Mouse (Mus musculus) ES-E14 (cell line): Measurements from ENCODE around the gene Chrnb4. TPM values are rescaled to one million over a fixed set of nuclear protein-coding genes. Genes with fewer than 3 reads are reported as not detected.

Experiments
- DNase-seq: peaks from one replicate; pipeline ENCODE4 v3.0.0-alpha.2; 2013; ENCODE audit warnings: low read depth, low spot score
- H3K27ac ChIP-seq: 2 replicates; pipeline ENCODE4 v1.5.1; 2012; ENCODE audit warnings: low read depth, mild to moderate bottlenecking, low read length, moderate library complexity, mixed read lengths; ENCODE audit not compliant: poor library complexity, insufficient read depth, severe bottlenecking
- H3K36me3 ChIP-seq: 2 replicates; pipeline ENCODE4 v1.6.1; 2012; ENCODE audit warnings: mild to moderate bottlenecking, low read length, moderate library complexity, mixed read lengths; ENCODE audit not compliant: control insufficient read depth, poor library complexity, insufficient read depth, severe bottlenecking
- H3K4me1 ChIP-seq, 2 experiments: fragments of 150-350 bp in 1 of 2; sonication (generic) in 1 of 2; 2 replicates each; pipeline ENCODE4 v1.6.1; 2012; ENCODE audit warnings: low read length in 2 of 2, mild to moderate bottlenecking in 1 of 2, mixed read lengths in 1 of 2; ENCODE audit not compliant: control insufficient read depth in 2 of 2, insufficient read depth in 2 of 2, poor library complexity in 1 of 2
- H3K4me3 ChIP-seq, 2 experiments: fragments of 150-350 bp in 1 of 2; sonication (generic) in 1 of 2; 2 replicates each; pipeline ENCODE4 v1.5.1; 2012; ENCODE audit warnings: low read length in 2 of 2, low read depth in 1 of 2, mild to moderate bottlenecking in 1 of 2, mixed read lengths in 1 of 2; ENCODE audit not compliant: insufficient read depth in 1 of 2, poor library complexity in 1 of 2, severe bottlenecking in 1 of 2
- H3K9ac ChIP-seq: 2 replicates; pipeline ENCODE4 v1.6.1; 2012; ENCODE audit warnings: low read depth, mild to moderate bottlenecking, low read length, mixed read lengths; ENCODE audit not compliant: poor library complexity, insufficient read depth, severe bottlenecking
- H3K9me3 ChIP-seq: fragments of 150-350 bp; sonication (generic); 2 replicates; pipeline ENCODE4 v1.6.1; 2012; ENCODE audit warnings: low read depth, mild to moderate bottlenecking, low read length; ENCODE audit not compliant: control insufficient read depth, insufficient read depth
- CHD2 ChIP-seq: IDR thresholded peaks from 2 replicates; pipeline ENCODE4 v1.6.1; 2014; ENCODE audit warnings: mild to moderate bottlenecking, low read depth, low read length, inconsistent platforms
- HCFC1 ChIP-seq: IDR thresholded peaks from 2 replicates; pipeline ENCODE4 v1.6.1; 2012; ENCODE audit warnings: low read length, inconsistent platforms, borderline replicate concordance; ENCODE audit not compliant: insufficient read depth
- MAFK ChIP-seq: IDR thresholded peaks from 2 replicates; pipeline ENCODE4 v1.6.1; 2014; ENCODE audit warnings: mild to moderate bottlenecking, low read depth, low read length, inconsistent platforms; ENCODE audit not compliant: insufficient read depth
- ZC3H11A ChIP-seq: IDR thresholded peaks from 2 replicates; pipeline ENCODE4 v1.6.1; 2012; ENCODE audit warnings: low read depth, mild to moderate bottlenecking, inconsistent platforms, low read length, borderline replicate concordance
- ZNF384 ChIP-seq: IDR thresholded peaks from 2 replicates; pipeline ENCODE4 v1.6.1; 2012; ENCODE audit warnings: low read depth, low read length, inconsistent platforms
- in situ Hi-C, 2 experiments: fragments of 600-800 bp; cut with MboI; formaldehyde crosslinking; loops; one replicate each; pipeline ENCODE4 v1.15.1; 2025; ENCODE audit warnings: low sequenced_read_pairs in 2 of 2, inconsistent platforms in 1 of 2; ENCODE audit not compliant: unreplicated experiment in 2 of 2
- total RNA-seq: library from RNA; depleted of rRNA; stranded (reverse); fragments of 300-350 nt; gene quantifications from 2 replicates; pipeline ENCODE4 v1.2.3, GENCODE M21; 2012

Gene Chrnb4
- total RNA-seq, 1 experiment, result 0.18 TPM

- Histone ChIP-seq H3K9me3 (no peaks in the 10 kb centered on the region), H3K27ac (no peak overlapping the region), H3K36me3 (no peaks in the 10 kb centered on the region), H3K4me1 (no peaks in the 10 kb centered on the region), H3K9ac (no peak overlapping the region), H3K4me3 (no peak overlapping the region)
- in situ Hi-C loops, result no loop called here
- TF ChIP-seq HCFC1 (no peak), ZNF384 (no peak), ZC3H11A (no peak), MAFK (no peak), CHD2 (no peak)
- no peak for DNase-seq
Measured at GRCm38 (mm10) chr9:55058067-55058466, 9.5 kb upstream of the Chrnb4 start.

- no peaks in the 10 kb centered on the region for H3K4me1 ChIP-seq
- H3K27ac ChIP-seq, result no peak overlapping the region
- no peaks in the 10 kb centered on the region for H3K9me3 ChIP-seq
- H3K4me3 ChIP-seq, result no peak overlapping the region
- in situ Hi-C loops, result no loop called here
- no peak for TF ChIP-seq ZC3H11A
- DNase-seq, result no peak
- H3K36me3 ChIP-seq, result no peaks in the 10 kb centered on the region
- H3K9ac ChIP-seq, result no peak overlapping the region
Measured at GRCm38 (mm10) chr9:55055386-55055930, 6.9 kb upstream of the Chrnb4 start.

GRCm38 (mm10) chr9:55046764-55047163, 1.8 kb downstream of the Chrnb4 start:
- Histone ChIP-seq H3K36me3 (no peaks in the 10 kb centered on the region), H3K4me1 (peaks cover 0 to 6% of the 10 kb centered on the region in 2 experiments; a peak in 3 of 4 replicates), H3K27ac (no peak overlapping the region), H3K9me3 (no peaks in the 10 kb centered on the region), H3K4me3 (no peak overlapping the region), H3K9ac (no peak overlapping the region)
- no peak for DNase-seq
- in situ Hi-C loops, result loop anchor here in 1 of 2 experiments (10.0 kb wide), 1 partner anchor 58 kb away; no protein-coding TSS in a partner anchor
- 0 out of 2 replicates have a peak, but pooled peaks have one; percentile 17 for TF ChIP-seq ZC3H11A
- no peak for TF ChIP-seq HCFC1
- TF ChIP-seq ZNF384, result peak; percentile 99
- TF ChIP-seq CHD2, result no peak
- 0 out of 2 replicates have a peak, but pooled peaks have one; percentile 18 for TF ChIP-seq MAFK

- no peak for DNase-seq
- Histone ChIP-seq H3K27ac (no peak overlapping the region), H3K36me3 (no peaks in the 10 kb centered on the region), H3K9me3 (no peaks in the 10 kb centered on the region), H3K4me1 (peaks cover 0 to 6% of the 10 kb centered on the region in 2 experiments; a peak in 3 of 4 replicates), H3K9ac (no peak overlapping the region), H3K4me3 (no peak overlapping the region)
- in situ Hi-C loops, result loop anchor here in 1 of 2 experiments (10.0 kb wide), 1 partner anchor 60 kb away; no protein-coding TSS in a partner anchor
- no peak for TF ChIP-seq CHD2
- no peak for TF ChIP-seq ZNF384
- no peak for TF ChIP-seq ZC3H11A
- no peak for TF ChIP-seq MAFK
- TF ChIP-seq HCFC1, result no peak
Measured at GRCm38 (mm10) chr9:55045001-55045400, 3.6 kb downstream of the Chrnb4 start.
